Mouse (Mus musculus) CH12.LX (cell line): ENCODE measurements around the gene Crkl. TPM values are rescaled to one million over a fixed set of nuclear protein-coding genes. Genes with fewer than 3 reads are reported as not detected.

ENCODE experiments used
- DNase-seq: peaks from one replicate; pipeline ENCODE4 v3.0.0-alpha.2; 2013; ENCODE audit errors: extremely low read depth
- H3K27ac ChIP-seq: 2 replicates; pipeline ENCODE4 v1.5.1; 2012; ENCODE audit warnings: low read depth, mild to moderate bottlenecking, control low read depth, moderate library complexity; ENCODE audit not compliant: insufficient read depth
- H3K27me3 ChIP-seq: replicated peaks from 2 replicates; pipeline ENCODE3; 2012; ENCODE audit warnings: inconsistent platforms
- H3K36me3 ChIP-seq, 2 experiments: replicated peaks in 1 of 2; 2 replicates each; pipeline versions ENCODE3 to v1.6.1; 2012; ENCODE audit warnings: inconsistent platforms in 1 of 2, low read length in 1 of 2, mild to moderate bottlenecking in 1 of 2, mixed read lengths in 1 of 2, moderate library complexity in 1 of 2; ENCODE audit not compliant: control insufficient read depth in 1 of 2, insufficient read depth in 1 of 2
- H3K4me1 ChIP-seq, 2 experiments: 2 replicates each; pipeline ENCODE4 v1.6.1; 2012; ENCODE audit warnings: inconsistent platforms in 1 of 2, moderate library complexity in 1 of 2; ENCODE audit not compliant: insufficient read depth in 2 of 2, control insufficient read depth in 1 of 2
- H3K4me2 ChIP-seq: 2 replicates; pipeline ENCODE4 v1.6.1; 2012; ENCODE audit warnings: low read depth, mild to moderate bottlenecking, control low read depth; ENCODE audit not compliant: poor library complexity, insufficient read depth, severe bottlenecking
- H3K4me3 ChIP-seq, 3 experiments: fragments of 150-350 bp in 1 of 3; sonication (generic) in 1 of 3; replicated peaks in 1 of 3; 2 replicates each; pipeline versions ENCODE3 to v1.5.1; 2011 to 2012; ENCODE audit warnings: low read depth in 2 of 3, low read length in 2 of 3, mild to moderate bottlenecking in 2 of 3, moderate library complexity in 2 of 3, control low read depth in 1 of 3, improper control_type of control experiment in 1 of 3, inconsistent platforms in 1 of 3, mixed read lengths in 1 of 3; ENCODE audit not compliant: poor library complexity in 1 of 3
- H3K79me2 ChIP-seq: replicated peaks from 2 replicates; pipeline ENCODE4 v1.6.1; 2012; ENCODE audit warnings: mild to moderate bottlenecking, moderate library complexity; ENCODE audit not compliant: control insufficient read depth, poor library complexity, insufficient read depth, severe bottlenecking; ENCODE audit errors: extremely low read depth
- H3K9ac ChIP-seq: 2 replicates; pipeline ENCODE4 v1.6.1; 2012; ENCODE audit warnings: low read depth, mild to moderate bottlenecking, control low read depth, moderate library complexity; ENCODE audit not compliant: insufficient read depth
- H3K9me3 ChIP-seq: replicated peaks from 2 replicates; pipeline ENCODE3; 2012; ENCODE audit warnings: low read length, inconsistent platforms, mixed read lengths
- BHLHE40 ChIP-seq: IDR thresholded peaks from 2 replicates; pipeline ENCODE4 v1.6.1; 2011; ENCODE audit warnings: mild to moderate bottlenecking, low read depth, low read length, improper control_type of control experiment
- CHD1 ChIP-seq: IDR thresholded peaks from 2 replicates; pipeline ENCODE4 v1.6.1; 2012; ENCODE audit warnings: low read depth, low read length, improper control_type of control experiment, inconsistent platforms
- CTCF ChIP-seq, 2 experiments: IDR thresholded peaks in 1 of 2; conservative IDR thresholded peaks in 1 of 2; 2 replicates each; pipeline ENCODE4 v1.5.1; 2011 to 2012; ENCODE audit warnings: low read depth in 2 of 2, low read length in 2 of 2, improper control_type of control experiment in 1 of 2, inconsistent platforms in 1 of 2, mild to moderate bottlenecking in 1 of 2, moderate library complexity in 1 of 2
- ELF1 ChIP-seq: IDR thresholded peaks from 2 replicates; pipeline ENCODE4 v1.6.1; 2014; ENCODE audit warnings: low read depth, mild to moderate bottlenecking, inconsistent platforms, low read length, improper control_type of control experiment
- JUND ChIP-seq: conservative IDR thresholded peaks from 2 replicates; pipeline ENCODE4 v1.6.1; 2011; ENCODE audit warnings: low read depth, low read length, improper control_type of control experiment
- MAX ChIP-seq: IDR thresholded peaks from 2 replicates; pipeline ENCODE4 v1.6.1; 2011; ENCODE audit warnings: low read length, improper control_type of control experiment
- MXI1 ChIP-seq: IDR thresholded peaks from 2 replicates; pipeline ENCODE4 v1.6.1; 2011; ENCODE audit warnings: mild to moderate bottlenecking, low read depth, low read length, improper control_type of control experiment
- MYC ChIP-seq: IDR thresholded peaks from 2 replicates; pipeline ENCODE4 v1.6.1; 2011; ENCODE audit warnings: low read depth, mild to moderate bottlenecking, improper control_type of control experiment, low read length
- NELFE ChIP-seq: IDR thresholded peaks from 2 replicates; pipeline ENCODE4 v1.6.1; 2011; ENCODE audit warnings: low read depth, low read length, improper control_type of control experiment
- PAX5 ChIP-seq: IDR thresholded peaks from 2 replicates; pipeline ENCODE4 v1.6.1; 2012; ENCODE audit warnings: low read length, inconsistent platforms, mixed read lengths
- RCOR1 ChIP-seq: conservative IDR thresholded peaks from 2 replicates; pipeline ENCODE4 v1.6.1; 2012; ENCODE audit warnings: low read depth, mild to moderate bottlenecking, inconsistent platforms, low read length, improper control_type of control experiment
- SIN3A ChIP-seq: IDR thresholded peaks from 2 replicates; pipeline ENCODE4 v1.6.1; 2012; ENCODE audit warnings: low read length, improper control_type of control experiment, inconsistent platforms
- TBP ChIP-seq: conservative IDR thresholded peaks from 2 replicates; pipeline ENCODE4 v1.6.1; 2011; ENCODE audit warnings: low read depth, low read length, improper control_type of control experiment
- TCF12 ChIP-seq: IDR thresholded peaks from 2 replicates; pipeline ENCODE4 v1.6.1; 2014; ENCODE audit warnings: low read depth, mild to moderate bottlenecking, inconsistent platforms, low read length, improper control_type of control experiment
- ZC3H11A ChIP-seq: IDR thresholded peaks from 2 replicates; pipeline ENCODE4 v1.6.1; 2012; ENCODE audit warnings: low read depth, mild to moderate bottlenecking, inconsistent platforms, low read length, improper control_type of control experiment
- dilution Hi-C: fragments of 300-500 bp; cut with MboI; formaldehyde crosslinking; loops from 2 replicates; pipeline ENCODE4 v1.14.3; 2020; ENCODE audit warnings: low sequenced_read_pairs; ENCODE audit not compliant: extremely low pct_unique_long_range_greater_than_20kb, extremely low pct_ligation_motif_present
- in situ Hi-C: fragments of 300-500 bp; cut with MboI; formaldehyde crosslinking; loops from 3 replicates; pipeline ENCODE4 v1.14.3; 2019; ENCODE audit warnings: low sequenced_read_pairs, low pct_ligation_motif_present, low pct_unique_long_range_greater_than_20kb, mixed read lengths
- polyA plus RNA-seq: library from polyadenylated mRNA; unstranded; fragments of >175 nt; gene quantifications from 2 replicates; pipeline ENCODE4 v1.2.1, GENCODE M21; 2012; ENCODE audit warnings: low read depth; ENCODE audit not compliant: insufficient read length
- total RNA-seq, 2 experiments: library from RNA; depleted of rRNA; stranded (reverse); fragments of 300-350 nt in 1 of 2; fragments of >200 nt in 1 of 2; gene quantifications; 2 replicates each; pipeline ENCODE4 v1.2.3; 2012 to 2014

The Crkl gene
- total and polyA plus RNA-seq, 3 experiments: 16.9 to 35.6 (median 21.6) TPM

DNA sequence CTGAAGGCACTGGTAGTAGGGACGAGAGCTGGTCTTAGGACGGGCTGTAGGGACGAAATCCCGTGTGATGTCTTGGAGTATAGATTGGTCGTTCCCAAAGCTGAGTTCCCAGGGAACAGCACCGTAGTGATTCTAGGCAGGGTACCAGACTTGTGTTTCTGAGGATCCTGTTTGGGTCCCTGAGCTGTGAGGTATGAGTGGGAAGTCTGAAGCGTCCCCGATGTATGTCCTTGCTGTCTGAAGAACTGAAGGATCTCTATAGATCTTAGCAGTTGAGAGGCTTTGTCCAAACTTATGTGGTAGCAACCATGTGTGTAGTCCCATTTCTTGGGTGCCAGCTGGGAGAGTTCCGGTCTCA is 57.4 kb downstream of the Crkl start:
- Histone ChIP-seq H3K9ac (peak overlapping the region; percentile 74), H3K4me2 (peak overlapping the region; percentile 67), H3K36me3 (peaks cover 33 to 39% of the 10 kb centered on the region in 2 experiments), H3K4me1 (peaks cover 7 to 29% of the 10 kb centered on the region in 2 experiments), H3K27me3 (peaks cover 23% of the 10 kb centered on the region), H3K9me3 (no peaks in the 10 kb centered on the region), H3K27ac (peak overlapping the region; percentile 17), H3K79me2 (peaks cover 5% of the 10 kb centered on the region; the same call in 1 of the 2 replicates), H3K4me3 (peak overlapping the region; percentile 63 to 100 (median 81))
- dilution Hi-C loops: no loop called here
- in situ Hi-C loops: no loop called here
- DNase-seq: no peak
- TF ChIP-seq MAX (no peak; the same call in none of the 2 replicates), ZC3H11A (no peak), JUND (no peak), TBP (no peak), CTCF (conservative IDR thresholded peaks at IDR 0.05 in 1 of 2, IDR thresholded peaks at IDR 0.05 in 1 of 2; ENCODE audit: low read depth in 2 of 2, low read length in 2 of 2) (no peak), BHLHE40 (no peak), MYC (0 out of 2 replicates have a peak, but pooled peaks have one; percentile 24), MXI1 (peak; percentile 33; the same call in 1 of the 2 replicates), ELF1 (no peak), RCOR1 (no peak), SIN3A (peak; percentile 36; the same call in 1 of the 2 replicates), CHD1 (no peak)

DNA sequence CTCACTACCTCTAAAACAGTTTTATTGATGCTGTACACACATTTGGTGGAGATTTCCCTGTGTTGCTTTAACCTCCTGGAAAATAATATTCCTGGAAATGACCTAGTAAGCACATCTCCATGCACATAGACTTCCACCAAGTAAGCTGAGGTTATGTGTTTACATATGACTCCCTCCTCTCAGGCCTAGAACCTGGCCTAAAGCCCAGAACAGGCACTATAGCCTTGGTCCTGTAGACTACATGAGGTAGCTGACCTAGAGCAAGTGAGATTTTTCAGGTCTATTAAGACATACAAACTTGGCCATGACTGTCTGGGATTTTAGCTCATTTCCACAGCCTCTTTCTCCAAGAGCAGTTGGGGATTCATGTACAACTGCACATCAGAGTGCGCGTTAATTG is 58.4 kb downstream of the Crkl start:
- peak overlapping the region; percentile 74 for H3K9ac ChIP-seq
- no peak for DNase-seq
- TF ChIP-seq TCF12: no peak
- no peak for TF ChIP-seq RCOR1
- TF ChIP-seq, all 38 proteins: peak for 0
- dilution Hi-C loops: no loop called here
- Histone ChIP-seq H3K4me3 (peak overlapping the region; percentile 63 to 100 (median 81)), H3K4me2 (peak overlapping the region; percentile 67), H3K4me1 (peaks cover 7 to 29% of the 10 kb centered on the region in 2 experiments), H3K79me2 (peaks cover 5% of the 10 kb centered on the region; the same call in 1 of the 2 replicates), H3K36me3 (peaks cover 38 to 44% of the 10 kb centered on the region in 2 experiments), H3K27ac (no peak overlapping the region), H3K27me3 (peaks cover 14% of the 10 kb centered on the region), H3K9me3 (no peaks in the 10 kb centered on the region)
- in situ Hi-C loops: no loop called here

DNA sequence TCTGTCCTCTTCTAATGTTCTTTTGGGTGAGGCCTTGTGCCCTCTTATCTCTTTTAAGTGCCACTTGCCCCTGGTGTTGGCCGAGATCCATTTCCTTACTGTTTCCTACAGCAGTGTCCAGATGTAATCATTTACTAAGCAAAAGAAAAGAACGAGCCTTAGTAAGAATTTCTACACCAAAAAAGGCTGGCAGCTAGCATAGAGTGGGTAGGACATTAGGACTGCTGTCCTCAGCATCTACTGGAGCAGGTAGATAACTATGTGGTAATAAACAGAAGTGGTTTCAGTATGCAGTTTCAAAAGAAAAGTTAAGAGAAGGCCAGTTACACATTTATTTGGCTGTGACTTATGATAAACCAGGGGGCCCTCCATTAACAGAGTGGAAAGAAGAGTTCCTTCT is 58.9 kb downstream of the Crkl start:
- Histone ChIP-seq H3K27ac (no peak overlapping the region), H3K9ac (peak overlapping the region; percentile 74), H3K36me3 (peaks cover 43 to 50% of the 10 kb centered on the region in 2 experiments), H3K27me3 (peaks cover 8% of the 10 kb centered on the region), H3K4me3 (peak overlapping the region in 1 of 3 experiments; percentile 81), H3K4me2 (peak overlapping the region; percentile 67; the same call in 1 of the 2 replicates), H3K4me1 (peaks cover 7 to 29% of the 10 kb centered on the region in 2 experiments), H3K9me3 (no peaks in the 10 kb centered on the region), H3K79me2 (peaks cover 5% of the 10 kb centered on the region; the same call in 1 of the 2 replicates)
- TF ChIP-seq PAX5 (no peak), NELFE (no peak), ELF1 (no peak)
- no peak for DNase-seq
- dilution Hi-C loops: no loop called here
- in situ Hi-C loops: no loop called here
